Mouse (Mus musculus): ENCODE results near the gene Ccdc186. TPM values are rescaled to one million over a fixed set of nuclear protein-coding genes. Genes with fewer than 3 reads are reported as not detected.
"Not testable (repeated sequence)": the region's sequence is repeated elsewhere in the genome, so short reads cannot be mapped to it uniquely, and the experiment has no call there.

Gene Ccdc186
- total RNA-seq, 2 experiments from 2014 or later = 18.4 to 27.0 TPM

- ATAC-seq (replicated peaks; ENCODE audit: low FRiP score, poor library complexity, severe bottlenecking) = no peak
Observed at GRCm38 (mm10) chr19:56805366-56805765, 16.6 kb downstream of the Ccdc186 start.

- ATAC-seq (replicated peaks; ENCODE audit: low FRiP score, poor library complexity, severe bottlenecking) = no peak
Observed at GRCm38 (mm10) chr19:56802352-56802746, 19.6 kb downstream of the Ccdc186 start.

GRCm38 (mm10) chr19:56801656-56802351 lies 20.2 kb downstream of the Ccdc186 start:
- ATAC-seq (replicated peaks; ENCODE audit: low FRiP score, poor library complexity, severe bottlenecking) = peak; percentile 58

- ATAC-seq (replicated peaks; ENCODE audit: low FRiP score, poor library complexity, severe bottlenecking) = no peak; the same call in 1 of the 2 replicates
Observed at GRCm38 (mm10) chr19:56800930-56801655, 20.9 kb downstream of the Ccdc186 start.

GRCm38 (mm10) chr19:56800226-56800625 lies 21.8 kb downstream of the Ccdc186 start:
- ATAC-seq (replicated peaks; ENCODE audit: low FRiP score, poor library complexity, severe bottlenecking) = no peak

- no peak for ATAC-seq (replicated peaks; ENCODE audit: low FRiP score, poor library complexity, severe bottlenecking)
Observed at GRCm38 (mm10) chr19:56797376-56797775, 24.6 kb downstream of the Ccdc186 start.

GRCm38 (mm10) chr19:56788952-56789351 lies 33.0 kb downstream of the Ccdc186 start:
- no peak for ATAC-seq (replicated peaks; ENCODE audit: low FRiP score, poor library complexity, severe bottlenecking)

GRCm38 (mm10) chr19:56787911-56788310 lies 34.1 kb downstream of the Ccdc186 start:
- ATAC-seq (replicated peaks; ENCODE audit: low FRiP score, poor library complexity, severe bottlenecking) = no peak

GRCm38 (mm10) chr19:56778532-56778931 lies 43.5 kb downstream of the Ccdc186 start:
- ATAC-seq (replicated peaks; ENCODE audit: low FRiP score, poor library complexity, severe bottlenecking) = not testable (repeated sequence)

GRCm38 (mm10) chr19:56776719-56777382 lies 45.1 kb downstream of the Ccdc186 start:
- ATAC-seq (replicated peaks; ENCODE audit: low FRiP score, poor library complexity, severe bottlenecking) = no peak

- ATAC-seq (replicated peaks; ENCODE audit: low FRiP score, poor library complexity, severe bottlenecking) = 0 out of 2 replicates have a peak, but pooled peaks have one; percentile 10
Observed at GRCm38 (mm10) chr19:56775893-56776718, 45.9 kb downstream of the Ccdc186 start.

GRCm38 (mm10) chr19:56774971-56775892 lies 46.8 kb downstream of the Ccdc186 start:
- no peak for ATAC-seq (replicated peaks; ENCODE audit: low FRiP score, poor library complexity, severe bottlenecking)

- ATAC-seq (replicated peaks; ENCODE audit: low FRiP score, poor library complexity, severe bottlenecking) = no peak
Observed at GRCm38 (mm10) chr19:56774408-56774962, 47.5 kb downstream of the Ccdc186 start.

GRCm38 (mm10) chr19:56773393-56773971 lies 48.5 kb downstream of the Ccdc186 start:
- no peak for ATAC-seq (replicated peaks; ENCODE audit: low FRiP score, poor library complexity, severe bottlenecking)

GRCm38 (mm10) chr19:56772158-56772557 lies 49.8 kb downstream of the Ccdc186 start:
- no peak for ATAC-seq (replicated peaks; ENCODE audit: low FRiP score, poor library complexity, severe bottlenecking)

- ATAC-seq (replicated peaks; ENCODE audit: low FRiP score, poor library complexity, severe bottlenecking) = no peak
Observed at GRCm38 (mm10) chr19:56769024-56769423, 53.0 kb downstream of the Ccdc186 start.

- no peak for ATAC-seq (replicated peaks; ENCODE audit: low FRiP score, poor library complexity, severe bottlenecking)
Observed at GRCm38 (mm10) chr19:56762686-56763085, 59.3 kb downstream of the Ccdc186 start.

GRCm38 (mm10) chr19:56761727-56762126 lies 60.3 kb downstream of the Ccdc186 start:
- ATAC-seq (replicated peaks; ENCODE audit: low FRiP score, poor library complexity, severe bottlenecking) = no peak
